Mouse (Mus musculus): ENCODE measurements around the gene Afap1. TPM values are rescaled to one million over a fixed set of nuclear protein-coding genes. Genes with fewer than 3 reads are reported as not detected.

The Afap1 gene
- polyA plus RNA-seq, 2 experiments: 19.5 to 20.4 TPM

- ATAC-seq (ENCODE audit: low FRiP score, low read depth): no peak
- no peaks in the 10 kb centered on the region for H3K9me3 ChIP-seq (ENCODE audit: control insufficient read depth, low read length)
- no peak overlapping the region for H3K4me3 ChIP-seq (replicated peaks; ENCODE audit: low read length)
- 70% methylated on average over 9 of the region's 9 CpGs for WGBS
- no peak for TF ChIP-seq POLR2A (IDR thresholded peaks at IDR 0.05; ENCODE audit: borderline replicate concordance, extremely low read depth, insufficient read depth, insufficient read length)
- no peak overlapping the region for H3K9ac ChIP-seq (ENCODE audit: low read depth, low read length, severe bottlenecking)
- no peak for DNase-seq (ENCODE audit: low spot score)
- no peaks in the 10 kb centered on the region for H3K4me1 ChIP-seq (ENCODE audit: control insufficient read depth, insufficient read depth, low read length)
- H3K27me3 ChIP-seq (ENCODE audit: control insufficient read depth, insufficient read depth, low read length): no peaks in the 10 kb centered on the region
- H3K27ac ChIP-seq (replicated peaks; ENCODE audit: low read depth, low read length): no peak overlapping the region
- H3K36me3 ChIP-seq (ENCODE audit: control insufficient read depth, insufficient read depth, low read length): no peaks in the 10 kb centered on the region
- no peak overlapping the region for H3K4me2 ChIP-seq (replicated peaks; ENCODE audit: low read depth, low read length, severe bottlenecking)
These were observed 10.7 kb upstream of the Afap1 start for GRCm38 (mm10) chr5:35882391-35882790.

- DNase-seq (ENCODE audit: low spot score) (peak; percentile 19), ATAC-seq (ENCODE audit: low FRiP score, low read depth) (no peak)
- no peaks in the 10 kb centered on the region for H3K9me3 ChIP-seq (ENCODE audit: control insufficient read depth, low read length)
- no peak for TF ChIP-seq POLR2A (IDR thresholded peaks at IDR 0.05; ENCODE audit: borderline replicate concordance, extremely low read depth, insufficient read depth, insufficient read length)
- H3K36me3 ChIP-seq (ENCODE audit: control insufficient read depth, insufficient read depth, low read length): no peaks in the 10 kb centered on the region
- no peak overlapping the region for H3K4me3 ChIP-seq (replicated peaks; ENCODE audit: low read length)
- no peak overlapping the region for H3K4me2 ChIP-seq (replicated peaks; ENCODE audit: low read depth, low read length, severe bottlenecking)
- no peaks in the 10 kb centered on the region for H3K27me3 ChIP-seq (ENCODE audit: control insufficient read depth, insufficient read depth, low read length)
- H3K4me1 ChIP-seq (ENCODE audit: control insufficient read depth, insufficient read depth, low read length): no peaks in the 10 kb centered on the region
- 38% methylated on average over 11 of the region's 11 CpGs for WGBS
- H3K9ac ChIP-seq (ENCODE audit: low read depth, low read length, severe bottlenecking): no peak overlapping the region
- no peak overlapping the region for H3K27ac ChIP-seq (replicated peaks; ENCODE audit: low read depth, low read length)
These were observed 8.9 kb upstream of the Afap1 start for GRCm38 (mm10) chr5:35884262-35884661.

GRCm38 (mm10) chr5:35884689-35885088, 8.4 kb upstream of the Afap1 start:
- Histone ChIP-seq H3K4me3 (replicated peaks; ENCODE audit: low read length) (no peak overlapping the region), H3K4me1 (ENCODE audit: control insufficient read depth, insufficient read depth, low read length) (no peaks in the 10 kb centered on the region), H3K27me3 (ENCODE audit: control insufficient read depth, insufficient read depth, low read length) (no peaks in the 10 kb centered on the region), H3K9ac (ENCODE audit: low read depth, low read length, severe bottlenecking) (no peak overlapping the region), H3K4me2 (replicated peaks; ENCODE audit: low read depth, low read length, severe bottlenecking) (no peak overlapping the region), H3K9me3 (ENCODE audit: control insufficient read depth, low read length) (no peaks in the 10 kb centered on the region), H3K36me3 (ENCODE audit: control insufficient read depth, insufficient read depth, low read length) (no peaks in the 10 kb centered on the region), H3K27ac (replicated peaks; ENCODE audit: low read depth, low read length) (no peak overlapping the region)
- DNase-seq (ENCODE audit: low spot score) (no peak), ATAC-seq (ENCODE audit: low FRiP score, low read depth) (no peak)
- no peak for TF ChIP-seq POLR2A (IDR thresholded peaks at IDR 0.05; ENCODE audit: borderline replicate concordance, extremely low read depth, insufficient read depth, insufficient read length)
- WGBS: 86% methylated on average over 5 of the region's 5 CpGs

- TF ChIP-seq POLR2A (IDR thresholded peaks at IDR 0.05; ENCODE audit: borderline replicate concordance, extremely low read depth, insufficient read depth, insufficient read length): no peak
- Histone ChIP-seq H3K4me3 (replicated peaks; ENCODE audit: low read length) (no peak overlapping the region), H3K4me2 (replicated peaks; ENCODE audit: low read depth, low read length, severe bottlenecking) (no peak overlapping the region), H3K9me3 (ENCODE audit: control insufficient read depth, low read length) (no peaks in the 10 kb centered on the region), H3K36me3 (ENCODE audit: control insufficient read depth, insufficient read depth, low read length) (no peaks in the 10 kb centered on the region), H3K9ac (ENCODE audit: low read depth, low read length, severe bottlenecking) (no peak overlapping the region), H3K27me3 (ENCODE audit: control insufficient read depth, insufficient read depth, low read length) (no peaks in the 10 kb centered on the region), H3K27ac (replicated peaks; ENCODE audit: low read depth, low read length) (no peak overlapping the region), H3K4me1 (ENCODE audit: control insufficient read depth, insufficient read depth, low read length) (no peaks in the 10 kb centered on the region)
- 49% methylated on average over 9 of the region's 9 CpGs for WGBS
- DNase-seq (ENCODE audit: low spot score) (no peak), ATAC-seq (ENCODE audit: low FRiP score, low read depth) (no peak)
These were observed 4.2 kb upstream of the Afap1 start for GRCm38 (mm10) chr5:35888959-35889358.

GRCm38 (mm10) chr5:35889641-35890040, 3.5 kb upstream of the Afap1 start:
- H3K36me3 ChIP-seq (ENCODE audit: control insufficient read depth, insufficient read depth, low read length): no peaks in the 10 kb centered on the region
- H3K4me2 ChIP-seq (replicated peaks; ENCODE audit: low read depth, low read length, severe bottlenecking): no peak overlapping the region
- no peak for TF ChIP-seq POLR2A (IDR thresholded peaks at IDR 0.05; ENCODE audit: borderline replicate concordance, extremely low read depth, insufficient read depth, insufficient read length)
- no peak overlapping the region for H3K27ac ChIP-seq (replicated peaks; ENCODE audit: low read depth, low read length)
- WGBS: 50% methylated on average over 2 of the region's 2 CpGs
- H3K4me1 ChIP-seq (ENCODE audit: control insufficient read depth, insufficient read depth, low read length): peaks cover 4% of the 10 kb centered on the region; the same call in 1 of the 2 replicates
- DNase-seq (ENCODE audit: low spot score) (no peak), ATAC-seq (ENCODE audit: low FRiP score, low read depth) (no peak)
- H3K4me3 ChIP-seq (replicated peaks; ENCODE audit: low read length): no peak overlapping the region
- H3K9me3 ChIP-seq (ENCODE audit: control insufficient read depth, low read length): no peaks in the 10 kb centered on the region
- H3K9ac ChIP-seq (ENCODE audit: low read depth, low read length, severe bottlenecking): no peak overlapping the region
- H3K27me3 ChIP-seq (ENCODE audit: control insufficient read depth, insufficient read depth, low read length): no peaks in the 10 kb centered on the region
